7 mouse cellular contexts compared by ENCODE assay signal in the genomic region with DNA sequence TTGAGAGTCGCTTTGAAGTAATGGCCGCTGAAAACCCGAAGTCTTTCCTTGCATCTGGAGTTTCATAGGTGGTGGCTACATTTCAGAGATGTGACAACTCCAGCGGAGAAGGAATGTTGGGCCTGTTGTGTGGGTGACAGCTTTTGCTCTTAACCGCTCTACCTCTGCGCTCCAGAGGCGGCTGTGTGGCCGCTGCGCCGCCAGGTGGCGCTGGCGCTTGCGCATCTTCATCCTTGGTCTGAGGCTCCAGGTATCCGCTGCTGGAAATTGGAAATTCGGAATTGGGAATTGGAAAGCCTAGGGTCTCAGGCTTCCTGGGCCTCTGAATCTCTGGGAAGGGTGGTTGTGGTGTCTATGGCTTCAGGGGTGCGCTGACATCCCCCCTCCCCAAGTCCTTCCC.
DNase-seq lines count a peak whose midpoint lies in the region; ATAC-seq lines count a peak whose summit lies in the region.

No protein-coding gene starts in this region.

- no peak overlapping the region for H3K4me2 ChIP-seq in forebrain, embryonic 14.5 days (ENCODE audit: low read length)

- no peaks in the 10 kb centered on the region for H3K36me3 ChIP-seq in forebrain, embryonic 14.5 days (ENCODE audit: control insufficient read depth, insufficient read depth, low read length)

- H3K9ac ChIP-seq in forebrain, embryonic 14.5 days (ENCODE audit: low read length): no peak overlapping the region

- 0 out of 2 replicates have a peak, but pooled peaks have one; percentile 62 for ATAC-seq in forebrain, embryonic 14.5 days

- DNase-seq in 3T3-L1 (ENCODE audit: low read depth, low spot score): peak; percentile 46
- DNase-seq in B cell, adult 2 months: peak; percentile 17 to 21
- peak; percentile 78 for DNase-seq in cerebellum, adult 11 months
- DNase-seq in forebrain, embryonic 14.5 days (ENCODE audit: low spot score): peak; percentile 76
- peak; percentile 77 to 80 for DNase-seq in kidney, postnatal 4 days
- peak; percentile 54 for DNase-seq in lung, postnatal 10 days
- DNase-seq in right cerebral cortex, postnatal 4 days: peak; percentile 82

- H3K9me3 ChIP-seq in forebrain, embryonic 14.5 days (replicated peaks; ENCODE audit: control insufficient read depth, low read length): no peaks in the 10 kb centered on the region

- H3K27ac ChIP-seq in forebrain, embryonic 14.5 days (ENCODE audit: low read depth, low read length): no peak overlapping the region

- no peaks in the 10 kb centered on the region for H3K4me1 ChIP-seq in forebrain, embryonic 14.5 days (ENCODE audit: control insufficient read depth, insufficient read depth, low read length)

- H3K27me3 ChIP-seq in forebrain, embryonic 14.5 days (replicated peaks; ENCODE audit: control insufficient read depth, insufficient read depth, low read length): no peaks in the 10 kb centered on the region

- WGBS in forebrain, embryonic 14.5 days: 4% methylated on average over 16 of the region's 16 CpGs

- H3K4me3 ChIP-seq in forebrain, embryonic 14.5 days (ENCODE audit: low read depth, low read length): no peak overlapping the region

Comparison
In these comparisons a context has a peak if more than half of its experiments do, and no peak if none do; other contexts are left out.
1. DNase-seq: peak in every context shown above with its lines; median percentile 82 in right cerebral cortex, postnatal 4 days; 78 in kidney, postnatal 4 days; 78 in cerebellum, adult 11 months; 76 in forebrain, embryonic 14.5 days; 54 in lung, postnatal 10 days; 46 in 3T3-L1; 19 in B cell, adult 2 months.